Mouse (Mus musculus) gastrocnemius, adult 18-20 months (tissue): ENCODE measurements around the gene Olfr720. TPM values are rescaled to one million over a fixed set of nuclear protein-coding genes. Genes with fewer than 3 reads are reported as not detected.

Experiments
- DNase-seq: peaks from one replicate; pipeline ENCODE4 v3.0.0; 2021; ENCODE audit warnings: low spot score
- long read RNA-seq, 2 experiments: library from polyadenylated mRNA; stranded (forward); transcript quantifications; one replicate each; pipeline ENCODE4 v2.0.0; 2021
- total RNA-seq, 2 experiments: library from RNA; stranded (reverse); gene quantifications; 2 replicates each; pipeline ENCODE4 v1.2.3; 2021

Gene Olfr720
- total RNA-seq: not detected
- long read RNA-seq, experiment 1: 0 reads
- long read RNA-seq, experiment 2: 0 reads

DNA sequence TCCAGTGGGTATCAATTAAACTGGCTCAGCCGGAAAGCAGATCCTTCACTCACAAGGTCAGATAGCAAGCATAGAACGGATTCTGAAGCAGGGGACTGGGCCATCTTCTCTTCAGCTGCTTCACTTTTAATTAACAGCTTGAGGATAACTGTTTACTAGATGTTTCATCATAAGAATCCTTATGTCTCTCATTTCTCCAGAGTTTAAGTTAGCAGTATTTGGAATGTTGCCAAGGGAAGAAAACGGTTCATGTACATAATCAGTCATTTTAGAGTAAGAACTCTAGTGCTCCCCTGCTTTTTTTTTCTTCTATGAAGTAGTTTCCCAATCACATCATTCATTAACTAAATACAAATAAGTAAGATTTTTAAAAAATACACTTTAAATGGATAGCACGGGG is at the start of gene Olfr720:
Olfr720 (minus strand) TSS at position 101 of the 400 bp plus-strand sequence.
- no peak for DNase-seq

Other genes with a start within 250 kb of the Olfr720 start
- 10 to 100 TPM; 20.4 to 23.3 TPM for gene Atxn7, start 225.4 kb downstream of the Olfr720 start, total RNA-seq
- gene Thoc7, start 225.0 kb downstream of the Olfr720 start, total RNA-seq: 100 to 1,000 TPM; 120 to 140 TPM
- gene Psmd6, start 65.9 kb downstream of the Olfr720 start, total RNA-seq: 100 to 1,000 TPM; 134 to 140 TPM
- gene Olfr31, start 136.0 kb upstream of the Olfr720 start, total RNA-seq: not detected
- 1 to 10 TPM; 1.3 to 2.4 TPM for gene Il3ra, start 159.4 kb upstream of the Olfr720 start, total RNA-seq
- not detected for gene Olfr721-ps1, start 214.5 kb upstream of the Olfr720 start, total RNA-seq